Mouse (Mus musculus): ENCODE measurements at regions not wholly inside any gene's neighbourhood (a gene's known extent, or its start where the extent isn't known, plus 50 kb on each side); places are given as distances from the start of the nearest gene placed in this dataset.

GRCm38 (mm10) chrX:119724868-119725267 is 202.1 kb upstream of the Pabpc5 start:
- peak; percentile 53 for DNase-seq (ENCODE audit: low read depth, low spot score)

All from brain, adult 2 months (tissue).